Mouse (Mus musculus) hindbrain, embryonic 12.5 days (tissue): Measurements from ENCODE around the gene Fbxl20. TPM values are rescaled to one million over a fixed set of nuclear protein-coding genes. Genes with fewer than 3 reads are reported as not detected.

Experiments
- ATAC-seq: fragments of 200-750 bp; cut with Nextera tagmentation; 2 replicates; pipeline ENCODE4 v1.8.0; 2017; ENCODE audit warnings: moderate TSS enrichment; ENCODE audit not compliant: low FRiP score
- H3K27ac ChIP-seq: fragments of 300-500 bp; sonication (generic); 2 replicates; pipeline ENCODE4 v1.5.1; 2016; ENCODE audit warnings: mild to moderate bottlenecking
- H3K27me3 ChIP-seq: fragments of 300-500 bp; sonication (generic); 2 replicates; pipeline ENCODE4 v1.6.1; 2016; ENCODE audit warnings: mild to moderate bottlenecking
- H3K36me3 ChIP-seq: fragments of 300-500 bp; sonication (generic); 2 replicates; pipeline ENCODE4 v1.6.1; 2016; ENCODE audit warnings: mild to moderate bottlenecking
- H3K4me1 ChIP-seq: fragments of 300-500 bp; sonication (generic); 2 replicates; pipeline ENCODE4 v1.6.1; 2016
- H3K4me2 ChIP-seq: fragments of 300-500 bp; sonication (generic); replicated peaks from 2 replicates; pipeline ENCODE4 v1.6.1; 2016; ENCODE audit warnings: mild to moderate bottlenecking
- H3K4me3 ChIP-seq: fragments of 300-500 bp; sonication (generic); 2 replicates; pipeline ENCODE4 v1.5.1; 2016; ENCODE audit warnings: mild to moderate bottlenecking
- H3K9ac ChIP-seq: fragments of 300-500 bp; sonication (generic); 2 replicates; pipeline ENCODE4 v1.6.1; 2016; ENCODE audit warnings: mild to moderate bottlenecking, moderate library complexity
- H3K9me3 ChIP-seq: fragments of 300-500 bp; sonication (generic); replicated peaks from 2 replicates; pipeline ENCODE4 v1.6.1; 2016; ENCODE audit warnings: mild to moderate bottlenecking
- WGBS: fragments of 180-500 bp; shearing (Covaris S2); methylation state at CpG from one replicate; pipeline ENCODE4 v1.1.7; 2016; 5-methylcytosine and 5-hydroxymethylcytosine counted together
- polyA plus RNA-seq: library from polyadenylated mRNA; unstranded; fragments of >200 nt; fragmentation: Nextera tagmentation; extraction: Ambion mirVana; gene quantifications from 2 replicates; pipeline ENCODE4 v1.2.1, GENCODE M21; 2016

Gene Fbxl20
- polyA plus RNA-seq, 1 experiment from 2014 or later, result 31.1 TPM

- Histone ChIP-seq H3K9me3 (no peaks in the 10 kb centered on the region), H3K4me3 (no peak overlapping the region), H3K27ac (no peak overlapping the region), H3K9ac (no peak overlapping the region), H3K27me3 (no peaks in the 10 kb centered on the region), H3K36me3 (no peaks in the 10 kb centered on the region), H3K4me1 (peaks cover 10% of the 10 kb centered on the region), H3K4me2 (no peak overlapping the region)
- no peak for ATAC-seq
- WGBS, result 95% methylated on average over 2 of the region's 2 CpGs
These were observed 7.7 kb downstream of the Fbxl20 start for GRCm38 (mm10) chr11:98142545-98142944.

GRCm38 (mm10) chr11:98138894-98139293, 11.3 kb downstream of the Fbxl20 start:
- Histone ChIP-seq H3K4me1 (no peaks in the 10 kb centered on the region), H3K9ac (no peak overlapping the region), H3K36me3 (no peaks in the 10 kb centered on the region), H3K4me2 (no peak overlapping the region), H3K27me3 (no peaks in the 10 kb centered on the region), H3K4me3 (no peak overlapping the region), H3K9me3 (no peaks in the 10 kb centered on the region), H3K27ac (no peak overlapping the region)
- 87% methylated on average over 7 of the region's 7 CpGs for WGBS
- ATAC-seq, result no peak

GRCm38 (mm10) chr11:98137836-98138235, 12.4 kb downstream of the Fbxl20 start:
- H3K4me1 ChIP-seq, result no peaks in the 10 kb centered on the region
- H3K27me3 ChIP-seq, result no peaks in the 10 kb centered on the region
- H3K36me3 ChIP-seq, result no peaks in the 10 kb centered on the region
- no peak overlapping the region for H3K4me2 ChIP-seq
- H3K27ac ChIP-seq, result no peak overlapping the region
- no peaks in the 10 kb centered on the region for H3K9me3 ChIP-seq
- ATAC-seq, result no peak
- WGBS, result 90% methylated on average over 11 of the region's 11 CpGs
- H3K4me3 ChIP-seq, result no peak overlapping the region
- H3K9ac ChIP-seq, result no peak overlapping the region

DNA sequence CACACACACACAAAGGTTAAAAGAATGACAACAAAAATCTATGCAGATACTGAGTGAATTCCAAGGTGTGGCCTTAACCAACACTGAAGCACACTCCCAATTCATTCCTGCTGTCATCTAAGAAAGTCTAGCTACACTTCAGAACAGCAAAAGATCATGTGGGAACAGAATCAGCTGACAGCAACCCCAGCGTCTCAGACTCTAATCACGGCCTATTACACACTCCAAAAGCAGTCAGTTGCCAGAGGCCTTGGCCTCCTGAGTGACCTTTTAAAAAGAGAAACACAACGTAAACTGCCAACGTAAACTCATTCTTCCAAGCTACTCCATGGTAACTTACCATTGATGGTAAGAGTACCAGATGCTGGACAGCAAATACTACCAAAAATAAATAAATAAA, 15.3 kb downstream of the Fbxl20 start:
- 74% methylated on average over 4 of the region's 4 CpGs for WGBS
- no peak for ATAC-seq
- Histone ChIP-seq H3K27ac (no peak overlapping the region), H3K9ac (no peak overlapping the region), H3K4me2 (no peak overlapping the region), H3K4me3 (no peak overlapping the region), H3K9me3 (no peaks in the 10 kb centered on the region), H3K36me3 (no peaks in the 10 kb centered on the region), H3K27me3 (no peaks in the 10 kb centered on the region), H3K4me1 (no peaks in the 10 kb centered on the region)

- H3K9ac ChIP-seq, result no peak overlapping the region
- H3K9me3 ChIP-seq, result no peaks in the 10 kb centered on the region
- H3K27ac ChIP-seq, result no peak overlapping the region
- ATAC-seq, result no peak
- no peak overlapping the region for H3K4me2 ChIP-seq
- 91% methylated on average over 5 of the region's 5 CpGs for WGBS
- no peaks in the 10 kb centered on the region for H3K4me1 ChIP-seq
- H3K27me3 ChIP-seq, result no peaks in the 10 kb centered on the region
- peaks cover 30% of the 10 kb centered on the region for H3K36me3 ChIP-seq
- no peak overlapping the region for H3K4me3 ChIP-seq
These were observed 26.8 kb downstream of the Fbxl20 start for GRCm38 (mm10) chr11:98123424-98123823.

DNA sequence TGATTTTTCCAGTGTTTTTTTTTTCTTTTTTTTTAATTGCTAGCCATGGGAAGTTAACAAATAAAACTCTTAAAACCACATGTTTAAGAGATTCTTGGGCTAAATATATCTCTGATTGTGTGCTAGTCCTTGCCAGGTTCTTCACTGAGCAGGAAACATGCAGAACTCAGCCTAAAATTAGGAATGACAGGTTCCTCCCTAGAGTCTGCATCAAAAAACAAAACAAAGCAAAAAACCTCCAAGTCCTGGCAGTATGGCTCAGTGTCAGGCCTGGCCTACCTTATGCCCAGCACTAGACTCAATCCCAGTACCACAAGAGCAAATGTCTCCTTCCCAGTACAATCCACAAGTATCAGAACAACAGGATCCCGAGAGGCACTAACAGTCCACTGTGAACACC, 35.8 kb downstream of the Fbxl20 start:
- H3K9me3 ChIP-seq, result no peaks in the 10 kb centered on the region
- no peak overlapping the region for H3K4me3 ChIP-seq
- H3K4me2 ChIP-seq, result no peak overlapping the region
- no peak overlapping the region for H3K27ac ChIP-seq
- no peaks in the 10 kb centered on the region for H3K27me3 ChIP-seq
- 90% methylated on average over 1 of the region's 1 CpGs for WGBS
- no peak for ATAC-seq
- H3K4me1 ChIP-seq, result no peaks in the 10 kb centered on the region
- no peak overlapping the region for H3K9ac ChIP-seq
- H3K36me3 ChIP-seq, result peaks cover 50% of the 10 kb centered on the region

DNA sequence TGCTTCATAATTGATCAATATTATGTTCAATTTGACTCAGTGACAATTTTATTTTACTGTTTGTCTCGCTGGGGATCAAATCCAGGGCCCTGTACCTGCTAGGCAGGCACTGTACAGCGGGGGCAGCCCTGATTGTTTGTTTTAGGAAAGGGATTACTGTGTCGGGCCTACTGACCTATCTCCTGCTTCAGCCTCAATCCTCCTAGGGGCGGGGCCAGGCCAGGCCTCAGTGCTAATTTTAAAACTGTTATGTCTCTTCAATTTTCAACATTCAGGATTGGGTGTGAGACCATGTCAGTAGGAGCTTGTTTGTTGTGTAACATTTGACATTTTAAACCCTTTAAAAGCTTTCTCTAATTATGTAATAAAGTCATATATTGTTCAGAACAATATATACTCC, 36.7 kb downstream of the Fbxl20 start:
- WGBS, result 70% methylated on average over 4 of the region's 4 CpGs
- Histone ChIP-seq H3K36me3 (peaks cover 54% of the 10 kb centered on the region), H3K4me1 (no peaks in the 10 kb centered on the region)

GRCm38 (mm10) chr11:98109706-98110105, 40.5 kb downstream of the Fbxl20 start:
- Histone ChIP-seq H3K27me3 (no peaks in the 10 kb centered on the region), H3K4me3 (no peak overlapping the region), H3K9ac (no peak overlapping the region), H3K4me2 (no peak overlapping the region), H3K36me3 (peaks cover 66% of the 10 kb centered on the region), H3K9me3 (no peaks in the 10 kb centered on the region), H3K27ac (no peak overlapping the region), H3K4me1 (no peaks in the 10 kb centered on the region)
- 96% methylated on average over 5 of the region's 5 CpGs for WGBS
- no peak for ATAC-seq

More for the DNA sequence above, 36.7 kb downstream of the Fbxl20 start:
- no peak overlapping the region for H3K9ac ChIP-seq
- no peak overlapping the region for H3K4me2 ChIP-seq
- H3K27ac ChIP-seq, result no peak overlapping the region
- H3K27me3 ChIP-seq, result no peaks in the 10 kb centered on the region
- no peak for ATAC-seq
- H3K9me3 ChIP-seq, result no peaks in the 10 kb centered on the region
- H3K4me3 ChIP-seq, result no peak overlapping the region

GRCm38 (mm10) chr11:98101332-98101731, 48.9 kb downstream of the Fbxl20 start:
- 87% methylated on average over 3 of the region's 3 CpGs for WGBS
- Histone ChIP-seq H3K27ac (no peak overlapping the region), H3K4me3 (no peak overlapping the region), H3K4me1 (no peaks in the 10 kb centered on the region), H3K9me3 (no peaks in the 10 kb centered on the region), H3K4me2 (no peak overlapping the region), H3K36me3 (peaks cover 84% of the 10 kb centered on the region), H3K9ac (no peak overlapping the region), H3K27me3 (no peaks in the 10 kb centered on the region)
- ATAC-seq, result no peak

- Histone ChIP-seq H3K4me1 (peaks cover 4% of the 10 kb centered on the region; the same call in 1 of the 2 replicates), H3K27ac (no peak overlapping the region), H3K36me3 (peaks cover 70% of the 10 kb centered on the region), H3K4me2 (no peak overlapping the region), H3K9me3 (no peaks in the 10 kb centered on the region), H3K9ac (no peak overlapping the region), H3K27me3 (no peaks in the 10 kb centered on the region), H3K4me3 (no peak overlapping the region)
- no peak for ATAC-seq
- 90% methylated on average over 9 of the region's 9 CpGs for WGBS
These were observed 59.6 kb downstream of the Fbxl20 start for GRCm38 (mm10) chr11:98090583-98090982.

DNA sequence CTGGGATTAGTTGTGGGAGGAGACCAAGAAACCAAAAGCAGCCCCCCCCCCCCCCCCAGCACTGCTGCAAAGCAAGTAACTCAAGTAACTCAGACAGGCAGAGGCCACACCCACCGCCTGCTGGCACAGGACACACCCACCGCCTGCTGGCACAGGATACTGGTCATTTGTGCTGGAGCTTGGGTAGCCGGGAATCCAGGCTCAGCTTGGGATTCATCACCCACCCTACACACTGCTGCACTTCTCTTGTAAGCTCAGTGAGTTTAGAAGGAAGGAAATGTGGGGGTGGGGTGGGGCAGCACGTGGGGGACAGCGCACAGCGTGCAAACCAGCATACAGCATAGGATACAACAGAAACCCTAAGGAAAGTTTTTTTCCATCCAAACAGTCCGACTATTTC, 62.0 kb downstream of the Fbxl20 start:
- WGBS, result 49% methylated on average over 7 of the region's 7 CpGs

DNA sequence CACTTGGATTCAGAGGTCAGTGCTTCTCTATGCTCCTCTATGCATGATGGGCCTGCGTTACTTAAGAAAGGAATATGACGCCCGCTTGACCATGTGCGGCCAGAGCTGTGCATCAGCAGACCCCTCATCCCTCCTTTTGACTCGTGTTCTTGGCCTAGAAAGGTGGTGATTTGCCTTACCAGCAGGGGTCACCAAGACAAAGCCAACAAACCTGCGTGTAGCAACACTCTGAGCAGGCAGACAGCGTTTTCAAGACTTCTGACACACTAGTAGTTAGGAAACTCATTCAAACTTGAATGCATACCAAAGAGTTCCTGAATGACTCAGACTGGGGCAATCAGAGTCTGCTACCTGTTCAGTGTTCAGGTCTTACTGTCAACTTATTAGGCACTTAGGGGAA, 63.6 kb downstream of the Fbxl20 start:
- H3K27me3 ChIP-seq, result no peaks in the 10 kb centered on the region
- no peak for ATAC-seq
- H3K4me2 ChIP-seq, result no peak overlapping the region
- H3K9ac ChIP-seq, result no peak overlapping the region
- no peak overlapping the region for H3K27ac ChIP-seq
- peaks cover 4% of the 10 kb centered on the region; the same call in 1 of the 2 replicates for H3K4me1 ChIP-seq
- H3K36me3 ChIP-seq, result peaks cover 46% of the 10 kb centered on the region
- no peak overlapping the region for H3K4me3 ChIP-seq
- H3K9me3 ChIP-seq, result no peaks in the 10 kb centered on the region; the same call in 1 of the 2 replicates
- 73% methylated on average over 7 of the region's 7 CpGs for WGBS

More for the DNA sequence above, 62.0 kb downstream of the Fbxl20 start:
- Histone ChIP-seq H3K27ac (no peak overlapping the region), H3K4me2 (no peak overlapping the region), H3K9ac (no peak overlapping the region), H3K4me3 (no peak overlapping the region), H3K4me1 (peaks cover 4% of the 10 kb centered on the region; the same call in 1 of the 2 replicates), H3K36me3 (peaks cover 55% of the 10 kb centered on the region), H3K27me3 (no peaks in the 10 kb centered on the region), H3K9me3 (no peaks in the 10 kb centered on the region)
- no peak for ATAC-seq

DNA sequence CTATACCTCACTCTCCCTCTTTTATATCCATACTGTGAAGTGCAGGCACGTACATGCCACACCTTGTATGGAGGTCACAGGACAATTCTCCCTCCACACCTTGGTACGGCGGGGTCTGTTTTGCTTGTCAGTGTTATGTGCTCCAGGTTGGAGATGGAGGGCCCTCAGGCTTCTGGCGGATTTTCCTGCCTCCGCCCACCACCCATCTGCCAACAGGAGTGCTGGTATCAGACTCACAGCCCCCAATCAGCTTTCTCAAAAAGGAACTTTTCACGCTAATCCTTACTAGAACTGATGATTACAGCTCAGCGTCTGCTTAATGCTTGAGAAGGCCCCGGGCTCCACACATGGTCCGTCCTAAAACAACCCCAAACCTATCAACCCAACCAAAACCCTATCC, 64.1 kb downstream of the Fbxl20 start:
- Histone ChIP-seq H3K36me3 (peaks cover 43% of the 10 kb centered on the region), H3K4me3 (no peak overlapping the region), H3K27ac (no peak overlapping the region), H3K4me1 (peaks cover 4% of the 10 kb centered on the region; the same call in 1 of the 2 replicates), H3K4me2 (no peak overlapping the region), H3K9ac (no peak overlapping the region), H3K27me3 (no peaks in the 10 kb centered on the region), H3K9me3 (no peaks in the 10 kb centered on the region; the same call in 1 of the 2 replicates)
- WGBS, result 92% methylated on average over 9 of the region's 9 CpGs
- ATAC-seq, result no peak
